Mouse (Mus musculus): ENCODE measurements around the gene Atp6v0a4. TPM values are rescaled to one million over a fixed set of nuclear protein-coding genes. Genes with fewer than 3 reads are reported as not detected.

Atp6v0a4 gene
- polyA plus RNA-seq, 1 experiment from 2014 or later: 0.34 TPM

GRCm38 (mm10) chr6:38081727-38082341 is 42.6 kb downstream of the Atp6v0a4 start:
- no peak overlapping the region for H3K4me3 ChIP-seq (ENCODE audit: low read depth, low read length)
- H3K27ac ChIP-seq (ENCODE audit: low read depth, low read length): peak overlapping the region; percentile 70
- WGBS (ENCODE audit: insufficient replicate concordance): 43% methylated on average over 11 of the region's 11 CpGs
- H3K9me3 ChIP-seq (replicated peaks; ENCODE audit: control insufficient read depth, low read length): no peaks in the 10 kb centered on the region
- H3K4me1 ChIP-seq (ENCODE audit: control insufficient read depth, insufficient read depth, low read length): peaks cover 17% of the 10 kb centered on the region
- H3K36me3 ChIP-seq (ENCODE audit: control insufficient read depth, insufficient read depth, low read length): no peaks in the 10 kb centered on the region
- H3K4me2 ChIP-seq: peak overlapping the region; percentile 9; the same call in 1 of the 2 replicates
- no peaks in the 10 kb centered on the region for H3K27me3 ChIP-seq (ENCODE audit: control insufficient read depth, insufficient read depth, low read length)
- no peak overlapping the region for H3K9ac ChIP-seq (ENCODE audit: low read depth, low read length)
- ATAC-seq (replicated peaks; ENCODE audit: insufficient number of reproducible peaks, low FRiP score, low TSS enrichment): no peak; the same call in 1 of the 2 replicates

- no peaks in the 10 kb centered on the region for H3K9me3 ChIP-seq (replicated peaks; ENCODE audit: control insufficient read depth, low read length)
- H3K36me3 ChIP-seq (ENCODE audit: control insufficient read depth, insufficient read depth, low read length): no peaks in the 10 kb centered on the region
- no peak overlapping the region for H3K4me3 ChIP-seq (ENCODE audit: low read depth, low read length)
- no peaks in the 10 kb centered on the region for H3K27me3 ChIP-seq (ENCODE audit: control insufficient read depth, insufficient read depth, low read length)
- no peak for ATAC-seq (replicated peaks; ENCODE audit: insufficient number of reproducible peaks, low FRiP score, low TSS enrichment)
- peaks cover 17% of the 10 kb centered on the region for H3K4me1 ChIP-seq (ENCODE audit: control insufficient read depth, insufficient read depth, low read length)
- no peak overlapping the region for H3K4me2 ChIP-seq
- H3K27ac ChIP-seq (ENCODE audit: low read depth, low read length): peak overlapping the region; percentile 16; the same call in 1 of the 2 replicates
- no peak overlapping the region for H3K9ac ChIP-seq (ENCODE audit: low read depth, low read length)
- 33% methylated on average over 4 of the region's 4 CpGs for WGBS (ENCODE audit: insufficient replicate concordance)
Measured at GRCm38 (mm10) chr6:38080364-38080763, 44.0 kb downstream of the Atp6v0a4 start.

- Histone ChIP-seq H3K9me3 (replicated peaks; ENCODE audit: control insufficient read depth, low read length) (no peaks in the 10 kb centered on the region), H3K4me3 (ENCODE audit: low read depth, low read length) (no peak overlapping the region), H3K4me2 (no peak overlapping the region), H3K36me3 (ENCODE audit: control insufficient read depth, insufficient read depth, low read length) (no peaks in the 10 kb centered on the region), H3K4me1 (ENCODE audit: control insufficient read depth, insufficient read depth, low read length) (0 out of 2 replicates have a peak, but pooled peaks cover 3% of the 10 kb centered on the region), H3K27ac (ENCODE audit: low read depth, low read length) (no peak overlapping the region), H3K27me3 (ENCODE audit: control insufficient read depth, insufficient read depth, low read length) (no peaks in the 10 kb centered on the region), H3K9ac (ENCODE audit: low read depth, low read length) (no peak overlapping the region)
- WGBS (ENCODE audit: insufficient replicate concordance): 86% methylated on average over 3 of the region's 3 CpGs
- ATAC-seq (replicated peaks; ENCODE audit: insufficient number of reproducible peaks, low FRiP score, low TSS enrichment): no peak
Measured at GRCm38 (mm10) chr6:38073592-38073991, 50.8 kb downstream of the Atp6v0a4 start.

- H3K9me3 ChIP-seq (replicated peaks; ENCODE audit: control insufficient read depth, low read length): no peaks in the 10 kb centered on the region
- no peak overlapping the region for H3K4me3 ChIP-seq (ENCODE audit: low read depth, low read length)
- H3K27ac ChIP-seq (ENCODE audit: low read depth, low read length): no peak overlapping the region
- H3K36me3 ChIP-seq (ENCODE audit: control insufficient read depth, insufficient read depth, low read length): no peaks in the 10 kb centered on the region
- no peak overlapping the region for H3K9ac ChIP-seq (ENCODE audit: low read depth, low read length)
- WGBS (ENCODE audit: insufficient replicate concordance): 62% methylated on average over 5 of the region's 5 CpGs
- H3K4me1 ChIP-seq (ENCODE audit: control insufficient read depth, insufficient read depth, low read length): 0 out of 2 replicates have a peak, but pooled peaks cover 3% of the 10 kb centered on the region
- no peaks in the 10 kb centered on the region for H3K27me3 ChIP-seq (ENCODE audit: control insufficient read depth, insufficient read depth, low read length)
- ATAC-seq (replicated peaks; ENCODE audit: insufficient number of reproducible peaks, low FRiP score, low TSS enrichment): no peak
- H3K4me2 ChIP-seq: no peak overlapping the region
Measured at GRCm38 (mm10) chr6:38072137-38072796, 52.1 kb downstream of the Atp6v0a4 start.

- H3K27me3 ChIP-seq (ENCODE audit: control insufficient read depth, insufficient read depth, low read length): no peaks in the 10 kb centered on the region
- no peak overlapping the region for H3K4me3 ChIP-seq (ENCODE audit: low read depth, low read length)
- H3K27ac ChIP-seq (ENCODE audit: low read depth, low read length): no peak overlapping the region
- WGBS (ENCODE audit: insufficient replicate concordance): 71% methylated on average over 4 of the region's 4 CpGs
- 0 out of 2 replicates have a peak, but pooled peaks cover 3% of the 10 kb centered on the region for H3K4me1 ChIP-seq (ENCODE audit: control insufficient read depth, insufficient read depth, low read length)
- no peaks in the 10 kb centered on the region for H3K36me3 ChIP-seq (ENCODE audit: control insufficient read depth, insufficient read depth, low read length)
- no peak overlapping the region for H3K4me2 ChIP-seq
- H3K9me3 ChIP-seq (replicated peaks; ENCODE audit: control insufficient read depth, low read length): no peaks in the 10 kb centered on the region
- no peak overlapping the region for H3K9ac ChIP-seq (ENCODE audit: low read depth, low read length)
- ATAC-seq (replicated peaks; ENCODE audit: insufficient number of reproducible peaks, low FRiP score, low TSS enrichment): no peak
Measured at GRCm38 (mm10) chr6:38071256-38071655, 53.1 kb downstream of the Atp6v0a4 start.

- H3K36me3 ChIP-seq (ENCODE audit: control insufficient read depth, insufficient read depth, low read length): no peaks in the 10 kb centered on the region
- H3K27me3 ChIP-seq (ENCODE audit: control insufficient read depth, insufficient read depth, low read length): no peaks in the 10 kb centered on the region
- ATAC-seq (replicated peaks; ENCODE audit: insufficient number of reproducible peaks, low FRiP score, low TSS enrichment): no peak; the same call in 1 of the 2 replicates
- no peaks in the 10 kb centered on the region; the same call in 1 of the 2 replicates for H3K9me3 ChIP-seq (replicated peaks; ENCODE audit: control insufficient read depth, low read length)
- H3K27ac ChIP-seq (ENCODE audit: low read depth, low read length): no peak overlapping the region
- H3K4me2 ChIP-seq: no peak overlapping the region
- H3K4me1 ChIP-seq (ENCODE audit: control insufficient read depth, insufficient read depth, low read length): no peaks in the 10 kb centered on the region; the same call in 1 of the 2 replicates
- WGBS (ENCODE audit: insufficient replicate concordance): 6% methylated on average over 5 of the region's 5 CpGs
- no peak overlapping the region for H3K9ac ChIP-seq (ENCODE audit: low read depth, low read length)
- H3K4me3 ChIP-seq (ENCODE audit: low read depth, low read length): no peak overlapping the region
Measured at GRCm38 (mm10) chr6:38066215-38066614, 58.2 kb downstream of the Atp6v0a4 start.

GRCm38 (mm10) chr6:38065501-38066122 is 58.8 kb downstream of the Atp6v0a4 start:
- Histone ChIP-seq H3K27ac (ENCODE audit: low read depth, low read length) (no peak overlapping the region), H3K4me3 (ENCODE audit: low read depth, low read length) (no peak overlapping the region), H3K27me3 (ENCODE audit: control insufficient read depth, insufficient read depth, low read length) (no peaks in the 10 kb centered on the region), H3K36me3 (ENCODE audit: control insufficient read depth, insufficient read depth, low read length) (no peaks in the 10 kb centered on the region), H3K4me1 (ENCODE audit: control insufficient read depth, insufficient read depth, low read length) (no peaks in the 10 kb centered on the region; the same call in 1 of the 2 replicates), H3K9ac (ENCODE audit: low read depth, low read length) (no peak overlapping the region), H3K4me2 (no peak overlapping the region), H3K9me3 (replicated peaks; ENCODE audit: control insufficient read depth, low read length) (no peaks in the 10 kb centered on the region; the same call in 1 of the 2 replicates)
- WGBS (ENCODE audit: insufficient replicate concordance): 72% methylated on average over 11 of the region's 11 CpGs
- no peak for ATAC-seq (replicated peaks; ENCODE audit: insufficient number of reproducible peaks, low FRiP score, low TSS enrichment)

GRCm38 (mm10) chr6:38065122-38065500 is 59.3 kb downstream of the Atp6v0a4 start:
- H3K4me1 ChIP-seq (ENCODE audit: control insufficient read depth, insufficient read depth, low read length): no peaks in the 10 kb centered on the region; the same call in 1 of the 2 replicates
- no peak for ATAC-seq (replicated peaks; ENCODE audit: insufficient number of reproducible peaks, low FRiP score, low TSS enrichment)
- no peak overlapping the region for H3K27ac ChIP-seq (ENCODE audit: low read depth, low read length)
- no peaks in the 10 kb centered on the region; the same call in 1 of the 2 replicates for H3K9me3 ChIP-seq (replicated peaks; ENCODE audit: control insufficient read depth, low read length)
- H3K4me3 ChIP-seq (ENCODE audit: low read depth, low read length): no peak overlapping the region
- WGBS (ENCODE audit: insufficient replicate concordance): 84% methylated on average over 3 of the region's 3 CpGs
- H3K4me2 ChIP-seq: no peak overlapping the region
- H3K9ac ChIP-seq (ENCODE audit: low read depth, low read length): no peak overlapping the region
- no peaks in the 10 kb centered on the region for H3K36me3 ChIP-seq (ENCODE audit: control insufficient read depth, insufficient read depth, low read length)
- no peaks in the 10 kb centered on the region for H3K27me3 ChIP-seq (ENCODE audit: control insufficient read depth, insufficient read depth, low read length)
